Mouse (Mus musculus): Measurements from ENCODE around the gene Pex19. TPM values are rescaled to one million over a fixed set of nuclear protein-coding genes. Genes with fewer than 3 reads are reported as not detected.

Pex19 gene
- total and polyA plus RNA-seq, 3 experiments: 26.3 to 53.6 TPM; not detected in 1

DNA sequence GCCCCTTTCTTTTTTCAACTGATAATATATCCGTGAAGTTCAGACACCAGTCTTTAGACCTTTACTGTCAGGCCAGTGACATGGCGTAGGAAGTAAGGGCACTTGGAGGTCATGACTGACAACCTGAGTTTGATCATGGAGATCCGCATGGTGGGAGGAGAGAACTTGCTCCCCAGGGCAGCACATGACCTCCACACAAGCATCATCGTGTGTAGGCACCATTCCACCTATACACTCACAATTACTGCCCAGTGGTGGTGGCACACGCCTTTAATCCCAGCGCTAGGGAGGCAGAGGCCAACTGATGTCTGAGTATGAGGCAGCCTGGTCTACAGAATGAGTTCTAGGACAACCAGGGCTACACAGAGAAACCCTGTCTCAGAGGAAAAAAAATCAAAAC is 2.0 kb upstream of the Pex19 start:
- Histone ChIP-seq H3K4me3 (ENCODE audit: control insufficient read depth in 1 of 2, insufficient read depth in 1 of 2, low read depth in 2 of 2, low read length in 2 of 2) (no peak overlapping the region), H3K9ac (ENCODE audit: control insufficient read depth, low read depth, low read length, poor library complexity, severe bottlenecking) (no peak overlapping the region), H3K4me1 (ENCODE audit: control insufficient read depth in 1 of 2, insufficient read depth in 2 of 2, low read length in 2 of 2) (peaks cover 2 to 5% of the 10 kb centered on the region in 2 experiments), H3K27ac (ENCODE audit: control insufficient read depth, low read depth, low read length) (no peak overlapping the region), H3K27me3 (ENCODE audit: control insufficient read depth in 1 of 2, insufficient read depth in 2 of 2, low read length in 2 of 2) (no peaks in the 10 kb centered on the region), H3K36me3 (ENCODE audit: control insufficient read depth in 1 of 2, insufficient read depth in 2 of 2, low read length in 2 of 2) (peaks cover 2 to 9% of the 10 kb centered on the region in 2 experiments), H3K9me3 (replicated peaks; ENCODE audit: insufficient read depth, low read length) (no peaks in the 10 kb centered on the region), H3K79me2 (ENCODE audit: control insufficient read depth, insufficient read depth, low read length, poor library complexity) (peaks cover 5% of the 10 kb centered on the region)
- TF ChIP-seq MEF2A (IDR thresholded peaks at IDR 0.05; ENCODE audit: extremely low read depth, insufficient replicate concordance, low read depth, low read length, poor library complexity, severe bottlenecking) (no peak), ZC3H11A (IDR thresholded peaks at IDR 0.05; ENCODE audit: low read depth, low read length) (no peak), USF1 (IDR thresholded peaks at IDR 0.05; ENCODE audit: low read depth, low read length) (no peak), EP300 (IDR thresholded peaks at IDR 0.05; ENCODE audit: low read depth in 1 of 2, low read length in 2 of 2) (no peak), HCFC1 (IDR thresholded peaks at IDR 0.05; ENCODE audit: low read depth, low read length) (no peak), RCOR1 (IDR thresholded peaks at IDR 0.05; ENCODE audit: low read depth, low read length) (no peak), MAFK (IDR thresholded peaks at IDR 0.05; ENCODE audit: borderline replicate concordance, low read depth, low read length) (no peak), RAD21 (IDR thresholded peaks at IDR 0.05; ENCODE audit: low read depth, low read length) (no peak), CHD2 (IDR thresholded peaks at IDR 0.05; ENCODE audit: low read length) (no peak), UBTF (IDR thresholded peaks at IDR 0.05; ENCODE audit: borderline replicate concordance, insufficient read depth, low read depth, low read length) (no peak), POLR2AphosphoS5 (IDR thresholded peaks at IDR 0.05; ENCODE audit: borderline replicate concordance, low read depth, low read length) (no peak; the same call in 1 of the 2 replicates), JUND (IDR thresholded peaks at IDR 0.05; ENCODE audit: low read depth, low read length) (no peak), MYB (IDR thresholded peaks at IDR 0.05; ENCODE audit: low read depth, low read length) (no peak), ZMIZ1 (IDR thresholded peaks at IDR 0.05; ENCODE audit: low read depth, low read length) (no peak), ZNF384 (IDR thresholded peaks at IDR 0.05; ENCODE audit: low read depth, low read length) (no peak), NRF1 (IDR thresholded peaks at IDR 0.05; ENCODE audit: insufficient read depth, low read depth, low read length, poor library complexity, severe bottlenecking) (no peak), ZKSCAN1 (IDR thresholded peaks at IDR 0.05; ENCODE audit: low read depth, low read length) (no peak), GATA1 (IDR thresholded peaks at IDR 0.05; ENCODE audit: low read depth, low read length) (no peak), SMC3 (IDR thresholded peaks at IDR 0.05; ENCODE audit: low read depth, low read length) (no peak)
- DNase-seq (ENCODE audit: low read depth, low spot score): no peak

DNA sequence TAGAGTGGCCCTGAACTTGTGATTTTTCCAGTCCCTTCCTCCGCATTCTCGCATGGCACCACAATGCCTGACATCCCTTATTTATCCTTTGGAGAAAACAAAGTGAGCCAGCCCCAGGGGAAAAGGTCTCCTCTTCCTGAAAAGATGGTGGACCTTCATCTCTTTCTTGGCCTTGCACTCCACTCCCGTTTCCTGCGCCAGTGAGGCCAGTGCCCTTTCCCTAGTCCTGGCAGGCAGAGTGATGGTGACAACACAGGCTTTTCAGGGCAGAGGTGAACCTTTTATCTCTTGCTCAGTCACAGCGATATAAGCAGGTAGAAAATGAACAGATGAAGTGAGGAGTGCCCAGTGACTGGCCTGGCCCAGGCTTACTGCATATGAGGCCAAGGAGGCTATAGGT is 932 bp downstream of the Pex19 start:
- DNase-seq (ENCODE audit: low read depth, low spot score): no peak
- H3K79me2 ChIP-seq (ENCODE audit: control insufficient read depth, insufficient read depth, low read length, poor library complexity): peaks cover 5% of the 10 kb centered on the region
- H3K27me3 ChIP-seq (ENCODE audit: control insufficient read depth in 1 of 2, insufficient read depth in 2 of 2, low read length in 2 of 2): no peaks in the 10 kb centered on the region
- H3K4me1 ChIP-seq (ENCODE audit: control insufficient read depth in 1 of 2, insufficient read depth in 2 of 2, low read length in 2 of 2): peaks cover 2 to 5% of the 10 kb centered on the region in 2 experiments
- TF ChIP-seq ZNF384 (IDR thresholded peaks at IDR 0.05; ENCODE audit: low read depth, low read length): no peak
- peak; percentile 28; the same call in 1 of the 2 replicates for TF ChIP-seq MXI1 (IDR thresholded peaks at IDR 0.05; ENCODE audit: low read depth, low read length)
- peak overlapping the region; percentile 88 to 94 for H3K4me3 ChIP-seq (ENCODE audit: control insufficient read depth in 1 of 2, insufficient read depth in 1 of 2, low read depth in 2 of 2, low read length in 2 of 2)
- H3K27ac ChIP-seq (ENCODE audit: control insufficient read depth, low read depth, low read length): no peak overlapping the region
- H3K9me3 ChIP-seq (replicated peaks; ENCODE audit: insufficient read depth, low read length): no peaks in the 10 kb centered on the region
- H3K9ac ChIP-seq (ENCODE audit: control insufficient read depth, low read depth, low read length, poor library complexity, severe bottlenecking): peak overlapping the region; percentile 90
- peaks cover 2 to 5% of the 10 kb centered on the region in 2 experiments for H3K36me3 ChIP-seq (ENCODE audit: control insufficient read depth in 1 of 2, insufficient read depth in 2 of 2, low read length in 2 of 2)

All from MEL (cell line).